In genomic region chr4:117304239-117305025, GRCm38 (mm10) we compare ENCODE assay signal across 8 mouse cellular contexts. TPM values are rescaled to one million over a fixed set of nuclear protein-coding genes. Genes with fewer than 3 reads are reported as not detected.
DNase-seq lines count a peak whose midpoint lies in the region; ATAC-seq and TF ChIP-seq lines count a peak whose summit lies in the region.

No protein-coding gene starts in this region.

- TF ChIP-seq CTCF in kidney, adult 2 months (conservative IDR thresholded peaks at IDR 0.05; ENCODE audit: insufficient read depth, insufficient read length, low read depth, low read length) = no peak
- TF ChIP-seq CTCF in intestine, postnatal 0 days (IDR thresholded peaks at IDR 0.05; ENCODE audit: low read depth) = no peak

- H3K36me3 ChIP-seq in kidney, adult 2 months (ENCODE audit: control insufficient read depth, insufficient read depth, low read length) = no peaks in the 10 kb centered on the region
- H3K36me3 ChIP-seq in intestine, postnatal 0 days (ENCODE audit: control insufficient read depth, insufficient read depth) = no peaks in the 10 kb centered on the region
- no peaks in the 10 kb centered on the region for H3K36me3 ChIP-seq in neural tube, embryonic 11.5 days (ENCODE audit: control insufficient read depth, insufficient read depth, low read length)

- no peak for TF ChIP-seq POLR2A in kidney, adult 2 months (IDR thresholded peaks at IDR 0.05; ENCODE audit: low read depth, low read length)

- H3K4me1 ChIP-seq in kidney, adult 2 months (ENCODE audit: control insufficient read depth, insufficient read depth, low read length) = no peaks in the 10 kb centered on the region
- peaks cover 7% of the 10 kb centered on the region; the same call in 1 of the 2 replicates for H3K4me1 ChIP-seq in intestine, postnatal 0 days (replicated peaks; ENCODE audit: control insufficient read depth, insufficient read depth, low read length)
- H3K4me1 ChIP-seq in neural tube, embryonic 11.5 days (ENCODE audit: control insufficient read depth, insufficient read depth, low read length) = peaks cover 18% of the 10 kb centered on the region

- H3K27ac ChIP-seq in kidney, adult 2 months (ENCODE audit: insufficient read depth, low read depth, low read length) = no peak overlapping the region
- H3K27ac ChIP-seq in intestine, postnatal 0 days (ENCODE audit: low read depth, low read length) = no peak overlapping the region
- H3K27ac ChIP-seq in neural tube, embryonic 11.5 days (ENCODE audit: low read depth, low read length) = no peak overlapping the region

- no peaks in the 10 kb centered on the region; the same call in 1 of the 2 replicates for H3K27me3 ChIP-seq in kidney, adult 2 months (replicated peaks; ENCODE audit: control insufficient read depth, insufficient read depth, low read length)
- H3K27me3 ChIP-seq in intestine, postnatal 0 days (replicated peaks; ENCODE audit: control insufficient read depth, insufficient read depth, low read length) = peaks cover 32% of the 10 kb centered on the region
- peaks cover 41% of the 10 kb centered on the region for H3K27me3 ChIP-seq in neural tube, embryonic 11.5 days (ENCODE audit: control insufficient read depth, insufficient read depth, low read length)

- WGBS in kidney, adult 2 months = 8% methylated on average over 54 of the region's 54 CpGs
- WGBS in intestine, postnatal 0 days = 4% methylated on average over 54 of the region's 54 CpGs
- 3% methylated on average over 52 of the region's 54 CpGs for WGBS in neural tube, embryonic 11.5 days

- peak overlapping the region; percentile 24; the same call in 1 of the 2 replicates for H3K9ac ChIP-seq in intestine, postnatal 0 days (ENCODE audit: low read depth, low read length)
- peak overlapping the region; percentile 18; the same call in 1 of the 2 replicates for H3K9ac ChIP-seq in neural tube, embryonic 11.5 days (ENCODE audit: low read length)

- H3K4me2 ChIP-seq in intestine, postnatal 0 days (replicated peaks; ENCODE audit: low read depth) = peak overlapping the region; percentile 79
- H3K4me2 ChIP-seq in neural tube, embryonic 11.5 days (ENCODE audit: low read depth) = peak overlapping the region; percentile 63

- no peaks in the 10 kb centered on the region for H3K9me3 ChIP-seq in intestine, postnatal 0 days (ENCODE audit: control insufficient read depth)
- H3K9me3 ChIP-seq in neural tube, embryonic 11.5 days (ENCODE audit: control insufficient read depth, low read length) = no peaks in the 10 kb centered on the region

- peak overlapping the region; percentile 29; the same call in 1 of the 2 replicates for H3K4me3 ChIP-seq in kidney, adult 2 months (ENCODE audit: insufficient read depth, low read depth, low read length)
- peak overlapping the region; percentile 45 for H3K4me3 ChIP-seq in intestine, postnatal 0 days (ENCODE audit: low read depth, low read length)
- H3K4me3 ChIP-seq in neural tube, embryonic 11.5 days (ENCODE audit: low read depth, low read length) = peak overlapping the region; percentile 31

- no peak for DNase-seq in kidney, adult 2 months
- no peak for DNase-seq in kidney, postnatal 4 days
- peak; percentile 41 for DNase-seq in embryo, embryonic 9.5 days (ENCODE audit: extremely low spot score)
- peak; percentile 52 for DNase-seq in neural tube, embryonic 11.5 days (ENCODE audit: low spot score)
- no peak for DNase-seq in left cerebral cortex, adult 9 months (ENCODE audit: low spot score in 2 of 2)
- DNase-seq in gastrocnemius, adult 8-10 months (ENCODE audit: low spot score in 2 of 2) = no peak
- DNase-seq in spleen, postnatal 10 days (ENCODE audit: low spot score in 2 of 2) = no peak

- no peak for ATAC-seq in intestine, postnatal 0 days
- no peak for ATAC-seq in neural tube, embryonic 11.5 days (ENCODE audit: insufficient read depth, low FRiP score, low TSS enrichment)

RNA-seq across cellular contexts. Expression of gene Armh1, which starts 52.5 kb away (rescaled TPM):
- 0.25 and 0.53 TPM in 2 replicates for polyA plus RNA-seq in kidney, adult 2 months (2012; rRNA removed)
- polyA plus RNA-seq in intestine, postnatal 0 days (2015; fragmentation: Nextera tagmentation; extraction: Ambion mirVana) = 0.12 and 0.22 TPM in 2 replicates
- polyA plus RNA-seq in neural tube, embryonic 11.5 days (2014; fragmentation: Nextera tagmentation; extraction: Ambion mirVana) = 0.43 TPM in 1 of 2 replicates, not detected in the other
- not detected for total RNA-seq in gastrocnemius, adult 8-10 months (2022)

RNA-seq across cellular contexts. Expression of gene Tmem53, which starts 52.7 kb away (rescaled TPM):
- polyA plus RNA-seq in kidney, adult 2 months (2012; rRNA removed) = 88.1 and 93.5 TPM in 2 replicates
- 12.8 and 14.0 TPM in 2 replicates for polyA plus RNA-seq in intestine, postnatal 0 days (2015; fragmentation: Nextera tagmentation; extraction: Ambion mirVana)
- polyA plus RNA-seq in neural tube, embryonic 11.5 days (2014; fragmentation: Nextera tagmentation; extraction: Ambion mirVana) = 6.8 and 6.9 TPM in 2 replicates
- total RNA-seq in gastrocnemius, adult 8-10 months (2022) = 1 to 10 TPM; 3.1 to 5.9 (median 4.6) TPM

Comparison
In these comparisons a context has a peak if more than half of its experiments do, and no peak if none do; other contexts are left out.
1. DNase-seq: peak in embryo, embryonic 9.5 days (single experiment) and neural tube, embryonic 11.5 days (single experiment); none in kidney, adult 2 months (single experiment), kidney, postnatal 4 days (0 of 2), left cerebral cortex, adult 9 months (0 of 2), gastrocnemius, adult 8-10 months (0 of 2) and spleen, postnatal 10 days (0 of 2).
2. Peak in every context shown above with its lines, with median percentiles within 50 percentile points of each other: H3K4me3 ChIP-seq.